Mouse (Mus musculus) spleen, postnatal 4 days (tissue): ENCODE results near the gene Mrps14.

ENCODE experiments used
- DNase-seq, 2 experiments: peaks; one replicate each; pipeline ENCODE4 v3.0.0; 2022; ENCODE audit warnings: low spot score in 2 of 2

Gene Mrps14

DNA sequence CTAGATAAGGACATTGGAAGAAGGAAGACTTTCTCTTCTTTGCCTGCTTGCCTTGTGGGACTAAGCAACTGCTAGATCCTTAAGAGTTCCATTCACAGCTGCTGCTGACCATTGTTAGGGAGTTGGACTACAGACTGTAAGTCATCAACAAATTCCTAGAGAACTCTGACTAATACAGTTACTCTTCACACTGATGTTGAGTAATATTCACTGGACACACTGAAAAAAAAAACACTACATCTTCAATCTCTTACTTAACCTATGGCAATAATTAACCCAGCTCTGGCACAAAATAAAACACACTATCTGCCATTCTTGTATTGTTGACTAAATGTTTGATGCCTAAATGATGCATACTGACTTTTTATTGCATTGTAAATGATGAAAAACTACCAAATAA lies 32.8 kb downstream of the Mrps14 start:
- no peak for DNase-seq

DNA sequence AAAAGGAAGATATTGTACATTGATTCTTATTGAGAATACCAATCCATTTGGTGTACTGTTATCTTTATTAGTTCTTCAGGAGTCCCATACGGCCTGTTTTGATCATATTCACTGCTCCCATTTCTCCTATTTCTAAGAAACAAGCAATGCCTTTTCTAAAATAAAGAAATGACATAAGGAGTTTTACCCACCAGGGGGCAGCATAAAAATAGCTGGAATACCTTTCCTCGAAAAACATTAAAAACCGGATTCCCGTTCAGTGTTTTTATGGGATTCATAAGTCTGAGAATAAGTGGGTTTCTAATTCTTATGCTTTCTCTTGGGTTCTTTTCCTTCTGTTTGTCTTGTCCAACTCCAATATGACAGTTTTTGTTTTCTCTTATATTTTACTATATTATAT lies 36.0 kb downstream of the Mrps14 start:
- DNase-seq, result no peak

DNA sequence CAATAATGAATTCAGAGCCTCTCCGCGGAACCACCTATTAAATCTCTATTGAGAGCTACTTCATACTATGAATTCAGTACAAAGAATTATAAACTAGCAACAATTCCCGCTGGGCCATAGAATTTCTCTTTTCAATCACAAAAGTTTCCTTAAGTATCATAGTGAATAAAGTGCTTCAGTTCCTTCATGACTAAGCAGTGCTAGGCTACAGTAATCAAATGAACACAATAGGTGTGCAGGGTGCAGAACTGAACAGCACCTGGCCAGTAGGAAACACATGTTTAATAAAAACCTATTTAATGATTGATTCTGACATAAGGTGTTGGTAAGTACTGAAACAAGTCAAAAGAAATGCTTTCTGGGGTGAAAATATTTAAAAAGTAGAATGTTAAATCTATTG lies 37.1 kb downstream of the Mrps14 start:
- DNase-seq, result no peak

DNA sequence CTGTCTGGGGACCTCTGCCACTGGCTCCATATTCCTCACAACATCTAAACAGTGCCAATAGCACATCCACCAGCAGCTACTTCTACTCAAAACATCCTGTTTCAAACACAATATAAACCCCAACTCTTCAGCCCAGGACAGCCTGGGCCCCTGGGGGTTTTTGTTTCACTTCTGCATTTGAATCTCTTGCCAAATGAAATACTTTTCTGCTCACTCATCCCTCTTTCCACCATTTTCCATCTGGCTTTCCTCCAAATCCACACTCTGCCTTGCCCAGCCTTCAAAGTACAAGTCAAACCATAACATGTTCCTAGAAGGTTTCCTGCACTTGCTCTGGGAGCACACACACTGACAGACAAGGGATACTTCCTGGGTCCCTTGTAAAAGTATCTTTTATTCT lies 38.9 kb downstream of the Mrps14 start:
- peak; percentile 39 to 64 for DNase-seq

DNA sequence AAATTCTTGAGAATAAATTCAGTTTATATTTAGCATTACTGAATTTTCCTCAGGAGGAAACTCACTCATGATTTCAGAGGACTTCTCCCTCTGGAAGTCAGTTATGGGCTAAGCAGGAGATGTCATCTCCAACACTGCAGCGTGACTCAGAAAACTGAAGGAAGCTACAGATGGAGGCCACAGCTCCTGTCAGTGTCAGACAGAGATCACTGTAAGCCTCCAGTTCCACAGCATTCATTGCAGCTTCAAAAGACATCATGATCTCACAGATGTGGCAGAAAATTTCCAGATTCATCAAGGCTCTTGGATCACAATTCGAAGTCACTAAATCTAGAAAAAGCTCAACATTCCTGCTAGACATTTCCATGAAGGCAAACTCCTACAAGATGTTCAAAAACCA lies 43.0 kb downstream of the Mrps14 start:
- DNase-seq, result no peak

DNA sequence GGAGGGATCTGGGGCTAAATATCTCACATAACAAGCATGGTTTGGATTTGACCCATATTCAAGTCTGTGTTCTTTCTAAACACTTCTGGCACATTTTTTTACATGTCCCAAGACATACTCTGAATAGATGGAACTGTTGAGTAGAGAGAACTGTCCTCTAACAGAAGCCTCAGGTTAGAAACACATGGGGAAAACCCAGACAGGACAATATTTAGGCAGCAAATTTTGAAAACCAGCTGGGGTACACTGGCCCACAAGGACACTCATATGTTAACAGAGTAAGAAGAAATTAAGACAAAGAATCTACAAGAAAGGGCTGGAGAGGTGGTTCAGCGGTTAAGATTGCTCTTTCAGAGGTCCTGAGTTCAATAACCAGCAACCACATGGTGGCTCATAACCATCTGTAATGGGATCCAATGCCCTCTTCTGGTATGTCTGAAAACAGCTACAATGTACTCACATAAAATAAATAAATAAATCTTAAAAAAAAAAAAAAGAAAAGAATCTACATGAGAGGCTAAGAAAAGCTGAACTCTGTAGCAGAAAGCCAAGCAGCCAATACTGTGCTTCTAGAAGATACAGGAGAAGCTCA lies 43.9 kb downstream of the Mrps14 start:
- no peak for DNase-seq

DNA sequence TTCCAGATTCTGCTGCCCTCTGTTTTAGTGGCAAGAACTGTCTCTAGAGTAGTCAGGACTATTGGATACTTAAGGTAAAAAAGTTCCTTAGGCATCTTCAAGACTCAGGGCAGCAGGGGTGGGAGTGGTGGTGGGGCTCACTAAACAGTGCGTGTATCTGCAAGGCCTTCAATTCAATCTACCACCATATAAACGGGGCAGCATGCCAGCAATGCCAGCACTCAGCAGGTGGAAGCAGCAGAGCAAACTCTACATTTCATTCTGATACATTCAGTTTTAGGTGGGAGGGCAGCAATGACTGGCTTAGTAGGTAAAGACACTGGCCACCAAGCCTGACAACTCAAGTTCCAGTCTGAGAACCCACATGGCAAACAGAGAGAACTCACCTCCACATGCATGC lies 45.1 kb downstream of the Mrps14 start:
- DNase-seq, result no peak

DNA sequence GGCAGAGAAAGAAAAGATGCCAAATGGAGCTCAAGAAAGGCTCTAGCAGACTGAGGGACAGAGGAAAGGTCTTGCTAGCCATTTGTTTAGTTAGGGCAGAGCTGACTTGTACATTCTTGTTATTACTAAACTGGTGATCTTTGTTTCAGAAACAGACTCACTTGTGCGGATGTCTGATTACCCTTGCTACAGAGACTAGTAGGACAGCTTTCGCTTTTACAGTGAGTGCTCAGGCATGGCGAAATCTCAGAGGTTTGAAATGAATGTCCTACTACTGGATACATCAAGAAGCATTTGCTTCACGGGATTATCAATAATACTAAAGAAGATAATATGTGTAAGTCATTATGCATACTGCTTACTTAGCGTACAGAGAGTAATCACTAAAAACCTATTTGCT lies 49.7 kb downstream of the Mrps14 start:
- peak in 1 of 2 experiments; percentile 2 for DNase-seq

DNA sequence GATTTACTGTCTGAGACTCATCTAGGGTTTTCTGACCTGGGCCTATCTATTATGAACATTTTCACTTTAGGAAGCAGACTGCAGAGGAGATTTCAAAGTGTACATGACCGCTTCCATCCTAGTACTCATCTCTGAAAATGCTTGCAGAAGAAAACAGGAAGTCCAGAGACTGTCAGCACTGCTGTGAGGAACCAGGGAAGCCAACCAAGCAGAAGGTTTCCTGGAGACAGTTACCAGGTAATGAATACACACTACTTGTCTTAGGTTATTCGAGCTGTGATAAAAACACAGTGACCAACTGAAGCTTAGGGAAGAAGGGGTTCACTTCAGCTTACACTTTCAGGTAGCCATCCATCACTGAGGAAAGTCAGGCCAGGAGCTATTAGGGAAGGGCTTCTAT lies 50.9 kb downstream of the Mrps14 start:
- no peak for DNase-seq

DNA sequence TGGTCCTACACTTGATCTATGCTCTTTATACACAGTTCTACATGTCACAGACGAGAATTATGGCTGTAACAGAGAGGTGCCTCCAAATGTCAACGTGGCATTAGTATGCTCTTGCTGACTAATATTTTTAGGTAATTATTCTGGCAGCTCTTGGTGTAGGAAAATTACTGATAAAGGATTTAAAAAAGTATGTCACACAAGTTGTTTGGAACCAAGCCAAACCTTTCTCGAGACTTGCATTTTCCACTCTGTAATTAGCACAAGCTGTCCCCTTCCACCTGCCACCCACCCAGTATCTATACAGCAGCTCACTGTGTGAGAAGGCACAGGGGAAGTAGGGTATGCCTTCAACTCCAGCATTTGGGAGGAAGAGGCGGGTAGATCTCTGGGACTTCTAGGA lies 51.8 kb downstream of the Mrps14 start:
- DNase-seq, result no peak

DNA sequence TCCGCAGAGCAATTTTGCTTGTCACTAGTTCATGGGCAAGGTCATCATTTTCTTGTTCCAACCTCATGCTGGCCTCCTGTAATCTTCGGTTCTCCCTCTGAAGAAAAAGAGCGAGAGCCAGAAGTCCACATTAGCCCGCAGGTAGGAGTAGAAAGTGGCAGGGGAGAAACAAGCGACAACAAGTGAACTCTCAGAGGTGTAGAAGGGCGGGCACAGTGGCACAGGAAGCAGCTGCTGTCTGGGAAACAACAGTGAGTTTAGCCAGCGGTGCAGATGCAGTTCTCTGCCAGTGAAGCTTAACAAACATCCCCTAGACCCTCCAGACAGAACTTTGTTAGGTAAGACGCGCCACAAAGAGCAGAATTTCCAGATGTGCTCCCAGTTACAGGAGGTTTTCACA lies 52.5 kb downstream of the Mrps14 start:
- peak; percentile 28 to 67 for DNase-seq

DNA sequence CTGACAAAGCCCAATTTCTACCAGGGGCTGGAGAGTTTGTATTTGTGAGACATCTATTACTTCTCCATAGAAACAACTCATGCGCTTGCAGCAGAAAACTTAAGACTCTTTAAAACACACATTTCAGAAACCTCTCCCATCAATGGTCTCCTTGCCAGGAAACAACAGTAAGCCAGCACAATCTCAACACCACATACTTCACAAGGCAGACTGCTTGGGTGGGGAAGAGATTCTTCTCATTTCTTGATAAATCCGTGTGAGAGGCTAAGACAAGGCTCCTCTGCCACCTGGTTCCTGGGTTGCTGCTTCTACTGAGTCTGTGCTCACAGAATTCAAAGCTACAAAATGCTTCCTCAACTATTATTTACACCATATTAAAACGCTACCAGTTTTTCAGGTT lies 54.8 kb downstream of the Mrps14 start:
- DNase-seq, result no peak

DNA sequence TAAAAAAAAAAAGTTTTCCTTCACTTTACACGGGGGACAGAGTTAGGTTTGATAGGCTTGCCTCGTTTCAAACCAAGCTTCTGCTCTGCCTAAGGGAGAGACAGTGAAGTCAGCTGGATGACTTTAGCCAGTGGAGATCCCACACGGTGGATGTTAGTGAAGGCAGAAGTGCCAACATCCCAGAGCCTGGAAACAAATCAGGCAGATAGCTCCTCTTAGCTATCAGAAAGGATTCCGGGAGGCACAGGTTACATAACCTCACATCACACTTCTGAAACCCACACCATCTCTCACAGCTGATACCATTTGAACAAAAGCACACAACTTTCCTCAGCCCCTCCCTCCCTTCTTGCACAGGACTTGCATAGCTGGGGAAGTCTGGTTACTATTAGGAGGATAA lies 55.8 kb downstream of the Mrps14 start:
- DNase-seq, result no peak

DNA sequence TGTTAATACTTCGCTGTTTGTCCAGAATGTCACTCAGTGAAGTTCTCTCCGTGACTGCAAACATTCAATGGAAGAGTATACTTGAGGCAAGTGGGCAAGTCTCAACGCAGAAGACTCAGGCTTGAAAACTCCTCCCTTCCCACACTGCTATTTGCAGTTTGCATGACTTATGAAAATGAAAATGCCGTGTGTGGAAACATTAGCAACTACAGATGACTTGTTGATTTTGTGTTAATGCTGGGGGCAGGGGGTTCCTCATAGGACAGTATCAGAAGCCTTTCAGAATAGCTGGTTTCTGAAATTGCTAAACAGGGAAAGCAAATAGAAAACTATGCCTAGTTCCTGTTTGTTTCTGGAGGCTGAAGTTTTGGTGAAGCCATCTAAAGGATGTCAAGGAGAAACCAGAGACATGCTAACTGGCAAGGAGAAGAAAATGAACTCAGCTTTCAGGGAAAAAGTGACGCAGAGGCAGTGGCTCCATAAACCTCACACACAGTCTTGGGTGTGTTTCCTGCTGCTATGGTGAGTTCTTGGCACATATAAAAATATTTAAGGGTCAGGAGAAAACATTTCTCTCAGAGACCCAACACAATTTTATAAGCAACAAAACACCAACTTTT lies 56.5 kb downstream of the Mrps14 start:
- DNase-seq, result no peak
